Mouse (Mus musculus) cortical plate, adult 2 months (tissue): ENCODE results near the gene Thrap3.

Source experiments
- CTCF ChIP-seq: fragments of 200-500 bp; IDR thresholded peaks from 2 replicates; pipeline ENCODE4 v1.5.1; 2011; ENCODE audit warnings: mild to moderate bottlenecking, control low read depth, low read length; ENCODE audit not compliant: insufficient read depth; ENCODE audit errors: extremely low read depth
- POLR2A ChIP-seq: fragments of 200-500 bp; IDR thresholded peaks from 2 replicates; pipeline ENCODE4 v1.6.1; 2011; ENCODE audit warnings: mild to moderate bottlenecking, low read length, control low read depth; ENCODE audit not compliant: insufficient read depth; ENCODE audit errors: extremely low read depth

- TF ChIP-seq POLR2A (no peak), CTCF (no peak)
These were observed 52.1 kb downstream of the Thrap3 start for GRCm38 (mm10) chr4:126150297-126150948.
